Mouse (Mus musculus) midbrain, embryonic 15.5 days (tissue): ENCODE results near the gene Eif2b2. TPM values are rescaled to one million over a fixed set of nuclear protein-coding genes. Genes with fewer than 3 reads are reported as not detected.

ENCODE experiments used
- ATAC-seq: fragments of 200-750 bp; cut with Nextera tagmentation; replicated peaks from 2 replicates; pipeline ENCODE4 v1.8.0; 2017; ENCODE audit warnings: moderate TSS enrichment
- H3K27ac ChIP-seq: fragments of 300-500 bp; sonication (generic); 2 replicates; pipeline ENCODE4 v1.5.1; 2015; ENCODE audit warnings: mild to moderate bottlenecking, inconsistent platforms
- H3K27me3 ChIP-seq: fragments of 300-500 bp; sonication (generic); replicated peaks from 2 replicates; pipeline ENCODE4 v1.6.1; 2015; ENCODE audit warnings: inconsistent platforms
- H3K36me3 ChIP-seq: fragments of 300-500 bp; sonication (generic); replicated peaks from 2 replicates; pipeline ENCODE4 v1.6.1; 2015; ENCODE audit warnings: inconsistent platforms
- H3K4me1 ChIP-seq: fragments of 300-500 bp; sonication (generic); 2 replicates; pipeline ENCODE4 v1.6.1; 2015; ENCODE audit warnings: inconsistent platforms
- H3K4me2 ChIP-seq: fragments of 300-500 bp; sonication (generic); 2 replicates; pipeline ENCODE4 v1.6.1; 2015; ENCODE audit warnings: inconsistent platforms, mild to moderate bottlenecking, moderate library complexity
- H3K4me3 ChIP-seq: fragments of 300-500 bp; sonication (generic); 2 replicates; pipeline ENCODE4 v1.5.1; 2015; ENCODE audit warnings: mild to moderate bottlenecking, inconsistent platforms
- H3K9ac ChIP-seq: fragments of 300-500 bp; sonication (generic); 2 replicates; pipeline ENCODE4 v1.6.1; 2015; ENCODE audit warnings: mild to moderate bottlenecking, inconsistent platforms
- H3K9me3 ChIP-seq: fragments of 300-500 bp; sonication (generic); 2 replicates; pipeline ENCODE4 v1.6.1; 2016; ENCODE audit warnings: inconsistent platforms
- WGBS: fragments of 180-500 bp; shearing (Covaris S2); methylation state at CpG from one replicate; pipeline ENCODE4 v1.1.7; 2015; ENCODE audit warnings: mixed read lengths; 5-methylcytosine and 5-hydroxymethylcytosine counted together
- polyA plus RNA-seq: library from polyadenylated mRNA; unstranded; fragments of >200 nt; fragmentation: Nextera tagmentation; extraction: Ambion mirVana; gene quantifications from 2 replicates; pipeline ENCODE4 v1.2.1, GENCODE M21; 2015

Eif2b2 gene
- polyA plus RNA-seq, 1 experiment from 2014 or later = 78.2 TPM

DNA sequence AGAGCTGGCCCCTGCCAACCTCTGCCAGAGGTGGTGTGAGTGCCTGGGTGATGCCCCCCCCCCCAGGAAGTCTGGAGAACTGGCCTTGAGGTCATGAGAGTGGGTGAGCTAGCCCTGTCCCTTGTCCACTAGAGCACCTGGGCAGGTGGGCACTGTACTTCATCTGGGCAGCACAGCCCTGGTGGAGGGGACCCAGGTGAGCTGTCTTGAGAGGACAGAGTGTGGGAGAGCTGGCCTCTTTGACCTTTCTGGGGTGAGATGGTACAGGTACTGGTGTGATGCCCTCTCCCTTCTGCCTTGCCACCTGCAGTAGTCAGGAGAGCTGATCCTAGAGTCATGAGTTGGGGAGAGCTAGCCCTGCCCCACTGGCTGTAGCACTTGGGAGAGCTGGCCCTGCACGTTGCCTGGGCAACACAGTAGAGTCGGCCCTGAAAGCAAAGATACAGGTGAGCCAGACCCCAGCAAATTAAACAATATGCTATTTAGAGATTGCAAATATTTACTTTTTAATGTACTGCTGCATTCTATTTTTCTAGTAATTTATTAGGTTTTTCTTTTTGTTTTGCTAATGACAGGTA is 1.5 kb upstream of the Eif2b2 start:
- Histone ChIP-seq H3K4me1 (peaks cover 23% of the 10 kb centered on the region), H3K27me3 (no peaks in the 10 kb centered on the region), H3K4me3 (no peak overlapping the region), H3K27ac (no peak overlapping the region), H3K36me3 (peaks cover 4% of the 10 kb centered on the region; the same call in 1 of the 2 replicates), H3K9me3 (no peaks in the 10 kb centered on the region), H3K9ac (no peak overlapping the region; the same call in 1 of the 2 replicates), H3K4me2 (no peak overlapping the region)
- 72% methylated on average over 2 of the region's 2 CpGs for WGBS
- no peak for ATAC-seq

DNA sequence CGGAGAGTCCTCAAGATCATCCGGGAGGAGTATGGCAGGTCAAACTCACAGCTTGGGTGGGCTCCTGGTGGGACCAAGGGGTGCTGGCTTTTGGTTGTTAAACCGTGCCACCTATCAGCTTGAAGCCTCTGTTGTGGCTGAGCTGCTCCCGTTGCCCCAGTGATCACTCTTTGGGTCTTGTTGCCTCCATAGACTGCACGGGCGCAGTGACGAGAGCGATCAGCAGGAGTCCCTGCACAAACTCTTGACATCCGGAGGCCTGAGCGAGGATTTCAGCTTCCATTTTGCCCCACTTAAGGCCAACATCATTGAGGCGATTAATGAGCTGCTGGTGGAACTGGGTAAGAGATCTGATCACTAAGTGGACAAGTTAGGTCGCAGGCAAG is 617 bp downstream of the Eif2b2 start:
- 3% methylated on average over 12 of the region's 12 CpGs for WGBS
- peak overlapping the region; percentile 76 for H3K4me3 ChIP-seq
- H3K27me3 ChIP-seq = no peaks in the 10 kb centered on the region
- peak overlapping the region; percentile 97 for H3K4me2 ChIP-seq
- peaks cover 23% of the 10 kb centered on the region for H3K4me1 ChIP-seq
- H3K9ac ChIP-seq = peak overlapping the region; percentile 62
- H3K9me3 ChIP-seq = no peaks in the 10 kb centered on the region
- H3K27ac ChIP-seq = peak overlapping the region; percentile 84
- peaks cover 22% of the 10 kb centered on the region for H3K36me3 ChIP-seq
- ATAC-seq = 0 out of 2 replicates have a peak, but pooled peaks have one; percentile 7

DNA sequence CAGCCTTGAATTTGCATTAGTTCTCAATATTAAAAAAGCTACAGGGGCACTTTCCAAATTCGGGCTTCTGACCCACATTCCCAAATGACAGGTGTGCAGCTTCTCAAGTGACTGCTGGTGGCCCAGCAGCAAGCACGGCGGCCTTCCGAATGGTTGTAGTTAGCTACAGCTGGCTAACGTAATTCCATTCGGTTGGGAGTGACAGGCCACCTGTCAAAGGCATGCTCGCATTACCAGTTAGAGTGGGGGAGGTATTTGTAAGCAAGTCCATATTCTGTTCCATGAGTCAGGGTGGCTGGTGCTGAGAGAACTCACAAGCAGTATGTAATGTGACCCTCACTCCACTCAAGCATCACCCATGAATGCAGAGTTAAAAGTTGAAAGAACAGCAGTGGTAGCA is 7.9 kb downstream of the Eif2b2 start:
- H3K4me1 ChIP-seq = no peaks in the 10 kb centered on the region
- H3K9me3 ChIP-seq = no peaks in the 10 kb centered on the region
- ATAC-seq = no peak
- no peak overlapping the region for H3K4me2 ChIP-seq
- H3K4me3 ChIP-seq = no peak overlapping the region
- no peak overlapping the region for H3K9ac ChIP-seq
- no peaks in the 10 kb centered on the region for H3K27me3 ChIP-seq
- H3K27ac ChIP-seq = no peak overlapping the region
- peaks cover 36% of the 10 kb centered on the region for H3K36me3 ChIP-seq
- 82% methylated on average over 7 of the region's 7 CpGs for WGBS

DNA sequence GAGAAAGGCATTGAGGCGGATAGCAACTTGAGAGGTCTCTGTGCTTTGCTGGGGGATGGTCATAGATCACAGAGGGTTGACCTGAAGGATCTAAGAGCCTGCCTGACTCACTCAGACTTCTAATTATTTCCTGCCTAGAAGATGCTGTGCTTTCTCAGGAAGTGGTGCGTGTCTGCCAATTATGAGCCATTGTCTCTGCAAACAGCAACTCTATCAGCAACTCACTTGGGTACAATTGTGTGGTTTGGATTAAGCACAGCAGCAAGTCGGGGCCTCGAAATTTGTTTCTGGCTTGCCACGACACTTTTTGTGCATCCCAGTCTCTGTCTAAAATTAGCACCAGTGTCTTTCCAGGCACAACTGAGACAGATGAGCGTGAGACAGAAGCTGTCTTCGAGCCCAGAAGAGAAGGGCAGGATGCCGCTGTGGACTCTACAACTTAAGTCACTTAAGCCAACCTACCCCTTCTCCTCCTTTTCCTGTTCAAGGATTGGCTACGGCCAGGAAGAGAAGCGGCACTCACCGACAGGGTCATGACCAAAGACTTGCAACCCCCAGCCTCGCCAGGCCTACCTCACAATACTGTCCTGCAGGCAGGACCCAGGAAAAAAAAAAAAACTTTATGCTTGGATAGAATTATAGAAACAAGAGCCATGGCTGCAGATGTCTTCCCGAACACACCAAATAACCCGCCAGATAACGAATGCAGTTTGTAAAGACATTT is 8.8 kb downstream of the Eif2b2 start:
- H3K27ac ChIP-seq = no peak overlapping the region
- no peak for ATAC-seq
- H3K36me3 ChIP-seq = peaks cover 30% of the 10 kb centered on the region
- no peak overlapping the region for H3K4me3 ChIP-seq
- H3K4me2 ChIP-seq = no peak overlapping the region
- no peak overlapping the region for H3K9ac ChIP-seq
- no peaks in the 10 kb centered on the region for H3K4me1 ChIP-seq
- 74% methylated on average over 15 of the region's 15 CpGs for WGBS
- no peaks in the 10 kb centered on the region for H3K9me3 ChIP-seq
- H3K27me3 ChIP-seq = no peaks in the 10 kb centered on the region

DNA sequence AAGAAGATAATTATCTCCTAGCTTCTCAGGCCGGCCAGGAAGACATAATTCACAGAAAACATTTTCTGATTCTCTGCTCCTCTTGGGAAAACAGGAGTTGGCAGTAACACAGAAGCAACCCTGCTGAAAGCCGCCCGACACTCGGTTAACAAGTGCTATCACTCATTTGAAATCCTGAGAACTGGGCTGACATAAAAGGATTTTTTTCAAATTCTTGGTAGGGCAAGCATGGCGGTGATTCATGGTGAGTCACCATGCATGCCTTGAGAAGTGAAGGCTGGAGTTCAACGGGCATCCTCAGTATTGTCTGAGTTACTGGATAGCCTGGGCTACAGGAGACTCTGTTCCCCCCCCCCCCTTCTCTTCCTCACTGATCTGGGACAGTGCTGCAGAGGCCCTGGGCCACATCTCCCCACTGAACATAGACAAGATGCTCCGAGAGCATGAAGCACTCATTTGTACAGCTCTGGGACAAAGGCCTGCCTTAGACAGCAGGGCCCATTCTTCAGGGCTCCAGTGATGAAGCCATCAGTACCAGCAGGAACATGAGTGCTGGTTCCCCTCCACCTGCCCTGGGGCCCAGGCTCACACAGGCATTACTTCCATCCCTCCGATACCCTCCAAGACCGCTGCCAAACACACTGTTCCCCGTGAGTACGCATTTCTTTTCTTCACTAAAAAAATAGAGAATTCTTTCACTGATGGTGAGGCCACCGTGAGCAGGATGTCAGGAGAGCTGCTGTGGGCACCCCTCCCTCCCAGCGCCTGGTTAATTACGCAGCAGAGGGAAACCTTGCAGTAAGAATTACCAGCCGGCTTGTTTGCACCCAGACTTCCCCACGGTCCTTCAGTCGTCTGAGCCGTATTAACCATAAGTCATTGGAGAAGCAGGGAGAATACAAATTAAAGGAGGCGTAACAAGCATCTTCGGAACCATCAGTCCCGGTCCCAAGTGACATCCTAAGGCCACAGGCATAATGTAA is 14.4 kb downstream of the Eif2b2 start:
- 64% methylated on average over 21 of the region's 21 CpGs for WGBS
- Histone ChIP-seq H3K27ac (peak overlapping the region; percentile 53; the same call in 1 of the 2 replicates), H3K4me2 (no peak overlapping the region), H3K27me3 (no peaks in the 10 kb centered on the region), H3K4me3 (no peak overlapping the region), H3K9ac (no peak overlapping the region), H3K4me1 (0 out of 2 replicates have a peak, but pooled peaks cover 3% of the 10 kb centered on the region), H3K9me3 (no peaks in the 10 kb centered on the region), H3K36me3 (0 out of 2 replicates have a peak, but pooled peaks cover 5% of the 10 kb centered on the region)
- no peak for ATAC-seq

DNA sequence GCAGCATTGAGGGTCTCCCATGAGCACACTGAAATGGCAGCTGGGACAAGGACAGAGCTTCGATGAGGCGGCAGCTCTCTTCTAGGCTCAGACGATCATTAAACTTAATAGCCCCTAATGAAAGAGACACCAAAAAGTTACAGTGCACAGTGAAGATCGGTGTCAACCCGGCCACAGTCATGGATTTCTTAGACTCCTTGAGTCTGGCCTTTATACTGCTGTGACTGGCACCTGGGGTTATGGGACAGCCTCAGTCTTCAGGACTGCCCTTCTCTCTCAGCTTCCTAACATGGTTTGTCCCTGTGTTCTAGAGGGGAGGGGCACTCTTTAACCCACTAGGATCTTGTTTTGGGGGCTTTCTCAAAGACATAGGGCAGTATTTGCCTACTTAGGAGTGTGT is 18.3 kb downstream of the Eif2b2 start:
- no peak overlapping the region for H3K4me3 ChIP-seq
- ATAC-seq = no peak
- 96% methylated on average over 5 of the region's 5 CpGs for WGBS
- no peak overlapping the region for H3K9ac ChIP-seq
- H3K27me3 ChIP-seq = no peaks in the 10 kb centered on the region
- H3K27ac ChIP-seq = no peak overlapping the region
- no peak overlapping the region for H3K4me2 ChIP-seq
- 0 out of 2 replicates have a peak, but pooled peaks cover 5% of the 10 kb centered on the region for H3K36me3 ChIP-seq
- H3K9me3 ChIP-seq = no peaks in the 10 kb centered on the region
- H3K4me1 ChIP-seq = 0 out of 2 replicates have a peak, but pooled peaks cover 3% of the 10 kb centered on the region

DNA sequence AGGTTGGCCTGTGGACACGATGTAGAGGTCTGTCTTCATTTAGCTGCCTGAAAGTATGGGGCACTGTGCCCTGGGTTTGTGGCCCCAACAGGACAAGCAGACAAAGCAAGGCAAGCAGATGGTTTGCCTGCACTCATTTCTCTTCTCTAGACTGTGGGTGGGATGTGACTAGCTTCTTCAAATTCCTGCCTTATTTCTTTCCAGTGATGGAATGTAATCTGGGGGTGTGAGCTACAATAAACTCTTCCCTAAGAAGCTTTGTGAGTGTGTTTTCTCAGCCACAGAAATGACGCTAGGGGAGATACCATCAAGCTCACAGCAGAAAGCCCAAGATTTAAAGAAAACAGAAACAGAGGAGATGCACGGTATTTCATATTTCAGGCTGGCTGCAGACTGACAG is 32.8 kb downstream of the Eif2b2 start:
- ATAC-seq = no peak
- Histone ChIP-seq H3K27me3 (no peaks in the 10 kb centered on the region), H3K4me1 (no peaks in the 10 kb centered on the region), H3K4me2 (no peak overlapping the region), H3K9me3 (no peaks in the 10 kb centered on the region), H3K9ac (no peak overlapping the region), H3K36me3 (no peaks in the 10 kb centered on the region), H3K4me3 (no peak overlapping the region), H3K27ac (no peak overlapping the region)
- WGBS = 84% methylated on average over 3 of the region's 3 CpGs

DNA sequence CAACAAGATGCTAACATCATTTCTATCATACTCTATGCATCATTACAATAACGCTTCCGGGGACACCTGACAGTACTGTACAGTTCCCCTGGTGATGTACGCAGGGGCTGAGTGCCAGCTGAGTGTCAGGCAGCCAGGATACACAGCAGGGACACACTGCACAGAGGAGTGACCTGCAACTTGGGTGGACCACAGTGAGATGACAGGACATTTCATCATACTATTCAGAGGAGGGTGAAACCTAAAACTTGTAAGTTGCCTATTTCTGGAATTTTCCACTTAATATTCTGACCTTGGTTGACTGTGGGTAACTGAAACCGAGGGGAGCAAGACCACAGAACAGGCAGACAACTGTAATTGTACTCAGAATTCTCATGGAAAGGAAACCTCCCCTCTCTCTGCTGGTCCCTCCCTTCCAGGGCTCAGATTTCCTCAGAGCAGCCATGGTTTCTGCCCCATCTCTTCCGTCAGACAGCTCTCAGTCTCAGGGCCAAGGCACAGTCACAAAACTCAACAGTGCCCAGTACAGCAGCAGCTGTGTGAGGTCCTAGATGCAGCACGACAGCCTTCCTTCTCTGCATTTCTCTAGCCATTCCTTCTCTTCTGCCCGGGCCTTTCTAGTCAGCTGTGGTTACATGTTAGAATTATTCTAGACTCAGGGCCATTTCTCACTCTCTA is 36.9 kb downstream of the Eif2b2 start:
- no peaks in the 10 kb centered on the region for H3K36me3 ChIP-seq
- WGBS = 80% methylated on average over 7 of the region's 7 CpGs
- H3K4me2 ChIP-seq = no peak overlapping the region
- H3K9me3 ChIP-seq = no peaks in the 10 kb centered on the region
- H3K4me1 ChIP-seq = no peaks in the 10 kb centered on the region
- no peak for ATAC-seq
- no peak overlapping the region for H3K9ac ChIP-seq
- H3K27me3 ChIP-seq = no peaks in the 10 kb centered on the region
- no peak overlapping the region for H3K27ac ChIP-seq
- no peak overlapping the region for H3K4me3 ChIP-seq

DNA sequence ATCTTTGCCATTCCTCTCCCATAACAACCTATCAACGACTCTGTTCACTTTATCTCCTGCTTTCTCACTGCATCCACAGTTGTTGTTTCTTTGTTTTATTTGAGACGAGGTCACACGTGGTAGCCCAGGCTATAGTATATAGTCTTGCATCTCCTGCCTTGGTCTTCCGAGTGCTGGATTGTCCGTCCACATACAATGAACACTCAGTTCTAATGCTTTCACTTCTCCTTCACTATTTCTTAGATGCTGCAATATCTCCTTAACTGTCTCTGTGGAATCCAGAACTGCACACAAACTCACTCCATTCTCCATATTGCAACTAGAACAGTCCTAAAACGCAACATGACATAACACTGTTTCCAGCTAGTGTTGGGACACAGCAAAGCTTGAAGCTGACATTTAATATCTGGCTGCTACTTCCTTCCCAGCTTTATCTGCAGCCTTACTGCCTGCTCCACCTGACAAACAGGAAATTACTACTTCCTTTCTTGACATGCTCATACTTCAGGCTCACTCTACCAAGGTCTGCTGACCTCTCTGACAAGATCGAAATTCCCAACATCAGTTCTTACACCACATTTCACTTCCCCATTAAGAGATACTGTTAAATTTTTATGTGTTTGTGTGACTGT is 37.8 kb downstream of the Eif2b2 start:
- Histone ChIP-seq H3K27ac (no peak overlapping the region), H3K9ac (no peak overlapping the region), H3K9me3 (no peaks in the 10 kb centered on the region), H3K4me1 (no peaks in the 10 kb centered on the region), H3K27me3 (no peaks in the 10 kb centered on the region), H3K4me2 (no peak overlapping the region), H3K36me3 (no peaks in the 10 kb centered on the region), H3K4me3 (no peak overlapping the region)
- WGBS = 90% methylated on average over 7 of the region's 7 CpGs
- no peak for ATAC-seq

DNA sequence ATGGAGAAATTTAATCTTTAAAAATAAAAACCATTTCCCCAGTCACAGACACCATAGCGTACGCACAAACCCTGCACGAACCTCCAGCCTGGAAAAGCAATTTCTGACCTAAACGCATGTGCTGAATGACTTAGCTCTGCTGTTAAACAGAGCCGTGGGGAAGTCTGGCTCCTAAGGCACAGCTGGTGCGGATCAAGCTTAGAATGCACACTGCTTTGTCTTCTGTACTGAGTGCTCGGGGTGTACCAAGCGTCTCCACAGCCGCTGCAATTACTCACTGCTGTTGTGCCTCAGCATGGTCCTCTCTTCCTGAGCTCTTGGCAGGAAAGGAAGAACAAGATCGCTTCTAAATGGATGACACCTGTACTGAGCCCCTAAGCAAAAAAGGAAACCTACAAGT is 43.2 kb downstream of the Eif2b2 start:
- Histone ChIP-seq H3K9me3 (no peaks in the 10 kb centered on the region), H3K4me3 (no peak overlapping the region), H3K27me3 (no peaks in the 10 kb centered on the region), H3K27ac (no peak overlapping the region), H3K4me2 (no peak overlapping the region), H3K9ac (no peak overlapping the region), H3K36me3 (0 out of 2 replicates have a peak, but pooled peaks cover 3% of the 10 kb centered on the region), H3K4me1 (0 out of 2 replicates have a peak, but pooled peaks cover 3% of the 10 kb centered on the region)
- ATAC-seq = no peak
- 55% methylated on average over 10 of the region's 10 CpGs for WGBS

DNA sequence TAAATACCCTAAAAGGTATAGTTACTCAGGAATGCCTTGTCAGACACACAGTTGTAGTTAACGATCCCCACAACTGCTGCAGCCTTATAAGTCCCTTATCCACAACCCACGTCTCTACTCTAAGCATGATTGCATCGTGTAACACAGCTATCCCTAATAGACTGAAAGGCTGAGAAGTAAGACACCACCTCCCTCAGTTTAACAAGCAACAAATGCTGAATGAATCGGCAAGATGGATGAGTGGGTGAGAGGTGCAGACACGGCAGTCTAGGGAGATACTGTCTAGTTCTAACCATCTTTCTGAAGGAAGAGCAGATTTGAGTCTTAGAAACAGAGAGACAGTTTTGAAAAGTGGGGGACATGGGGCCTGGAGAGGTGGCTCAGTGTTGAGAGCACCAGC is 43.9 kb downstream of the Eif2b2 start:
- no peak for ATAC-seq
- H3K27me3 ChIP-seq = no peaks in the 10 kb centered on the region
- no peaks in the 10 kb centered on the region for H3K9me3 ChIP-seq
- 0 out of 2 replicates have a peak, but pooled peaks cover 3% of the 10 kb centered on the region for H3K4me1 ChIP-seq
- no peak overlapping the region for H3K27ac ChIP-seq
- H3K36me3 ChIP-seq = 0 out of 2 replicates have a peak, but pooled peaks cover 3% of the 10 kb centered on the region
- 82% methylated on average over 5 of the region's 5 CpGs for WGBS
- no peak overlapping the region for H3K4me2 ChIP-seq
- no peak overlapping the region for H3K4me3 ChIP-seq
- H3K9ac ChIP-seq = no peak overlapping the region
